Mouse (Mus musculus): Measurements from ENCODE around the gene Syt16.

The Syt16 gene

GRCm38 (mm10) chr12:74013739-74014138 is 16.3 kb downstream of the Syt16 start:
- DNase-seq (ENCODE audit: low read depth, low spot score): peak; percentile 75

- peak; percentile 28 for DNase-seq (ENCODE audit: low read depth, low spot score)
Observed at GRCm38 (mm10) chr12:74014739-74015270, 17.3 kb downstream of the Syt16 start.

GRCm38 (mm10) chr12:74015491-74015890 is 18.0 kb downstream of the Syt16 start:
- no peak for DNase-seq (ENCODE audit: low read depth, low spot score)

- DNase-seq (ENCODE audit: low read depth, low spot score): no peak
Observed at GRCm38 (mm10) chr12:74023260-74023659, 25.8 kb downstream of the Syt16 start.

- DNase-seq (ENCODE audit: low read depth, low spot score): no peak
Observed at GRCm38 (mm10) chr12:74024912-74025311, 27.5 kb downstream of the Syt16 start.

GRCm38 (mm10) chr12:74043225-74043624 is 45.8 kb downstream of the Syt16 start:
- DNase-seq (ENCODE audit: low read depth, low spot score): no peak

- no peak for DNase-seq (ENCODE audit: low read depth, low spot score)
Observed at GRCm38 (mm10) chr12:74043755-74044154, 46.3 kb downstream of the Syt16 start.

GRCm38 (mm10) chr12:74044241-74044640 is 46.8 kb downstream of the Syt16 start:
- DNase-seq (ENCODE audit: low read depth, low spot score): no peak

- DNase-seq (ENCODE audit: low read depth, low spot score): peak; percentile 20
Observed at GRCm38 (mm10) chr12:74055336-74055931, 58.0 kb downstream of the Syt16 start.

- peak; percentile 23 for DNase-seq (ENCODE audit: low read depth, low spot score)
Observed at GRCm38 (mm10) chr12:74056162-74056561, 58.7 kb downstream of the Syt16 start.

- DNase-seq (ENCODE audit: low read depth, low spot score): no peak
Observed at GRCm38 (mm10) chr12:74062547-74062946, 65.1 kb downstream of the Syt16 start.

GRCm38 (mm10) chr12:74068912-74069311 is 71.5 kb downstream of the Syt16 start:
- no peak for DNase-seq (ENCODE audit: low read depth, low spot score)

GRCm38 (mm10) chr12:74075590-74075989 is 78.1 kb downstream of the Syt16 start:
- DNase-seq (ENCODE audit: low read depth, low spot score): no peak

GRCm38 (mm10) chr12:74076091-74076490 is 78.6 kb downstream of the Syt16 start:
- DNase-seq (ENCODE audit: low read depth, low spot score): no peak

GRCm38 (mm10) chr12:74081122-74081521 is 83.7 kb downstream of the Syt16 start:
- DNase-seq (ENCODE audit: low read depth, low spot score): no peak

GRCm38 (mm10) chr12:74084389-74084788 is 86.9 kb downstream of the Syt16 start:
- no peak for DNase-seq (ENCODE audit: low read depth, low spot score)

- DNase-seq (ENCODE audit: low read depth, low spot score): no peak
Observed at GRCm38 (mm10) chr12:74087086-74087485, 89.6 kb downstream of the Syt16 start.

GRCm38 (mm10) chr12:74089342-74090131 is 92.1 kb downstream of the Syt16 start:
- no peak for DNase-seq (ENCODE audit: low read depth, low spot score)

- DNase-seq (ENCODE audit: low read depth, low spot score): no peak
Observed at GRCm38 (mm10) chr12:74092546-74092945, 95.1 kb downstream of the Syt16 start.

GRCm38 (mm10) chr12:74093110-74093509 is 95.6 kb downstream of the Syt16 start:
- no peak for DNase-seq (ENCODE audit: low read depth, low spot score)

- no peak for DNase-seq (ENCODE audit: low read depth, low spot score)
Observed at GRCm38 (mm10) chr12:74094701-74095100, 97.2 kb downstream of the Syt16 start.

- DNase-seq (ENCODE audit: low read depth, low spot score): peak; percentile 33
Observed at GRCm38 (mm10) chr12:74098572-74099290, 101.3 kb downstream of the Syt16 start.
